Mouse (Mus musculus): ENCODE data around the gene Tmem177. TPM values are rescaled to one million over a fixed set of nuclear protein-coding genes. Genes with fewer than 3 reads are reported as not detected.
A peak's percentile ranks its signal among the peaks of the same experiment; 100 is the strongest.

Tmem177 gene
- polyA plus RNA-seq, 1 experiment from 2014 or later = 6.3 TPM

DNA sequence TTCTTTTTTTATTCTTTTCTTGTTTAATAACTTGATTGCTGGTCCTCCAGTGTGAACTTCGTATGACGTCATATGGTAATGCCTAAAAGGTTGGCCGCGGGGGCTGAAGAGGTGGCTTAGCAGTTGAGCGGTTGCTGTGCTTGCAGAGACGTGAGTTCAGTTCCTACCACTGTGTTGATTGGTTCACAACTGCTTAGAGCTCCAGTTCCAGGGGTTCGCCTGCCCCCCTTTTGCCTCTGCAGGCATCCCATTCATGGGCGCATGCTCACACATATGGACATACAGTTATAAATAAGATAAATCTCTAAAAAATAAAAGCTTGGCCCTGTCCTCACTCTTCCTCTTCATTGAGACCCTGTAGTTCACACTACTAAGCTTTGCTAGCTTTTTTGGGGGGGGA lies 37.1 kb upstream of the Tmem177 start:
- H3K4me2 ChIP-seq (ENCODE audit: low read length) = no peak overlapping the region
- H3K36me3 ChIP-seq (ENCODE audit: insufficient read depth, low read length) = no peaks in the 10 kb centered on the region
- H3K9me3 ChIP-seq (replicated peaks; ENCODE audit: low read length) = no peaks in the 10 kb centered on the region
- DNase-seq (ENCODE audit: low spot score) (no peak), ATAC-seq (replicated peaks; ENCODE audit: low FRiP score, low read depth) (no peak)
- no peak overlapping the region for H3K9ac ChIP-seq (ENCODE audit: low read depth, low read length)
- no peaks in the 10 kb centered on the region for H3K27me3 ChIP-seq (ENCODE audit: insufficient read depth, low read length)
- WGBS = 92% methylated on average over 8 of the region's 8 CpGs
- H3K27ac ChIP-seq = no peak overlapping the region
- H3K4me3 ChIP-seq (replicated peaks; ENCODE audit: low read depth, low read length) = no peak overlapping the region
- H3K4me1 ChIP-seq (replicated peaks; ENCODE audit: insufficient read depth, low read length) = no peaks in the 10 kb centered on the region
- no peak for TF ChIP-seq CTCF (IDR thresholded peaks at IDR 0.05; ENCODE audit: low read depth)

DNA sequence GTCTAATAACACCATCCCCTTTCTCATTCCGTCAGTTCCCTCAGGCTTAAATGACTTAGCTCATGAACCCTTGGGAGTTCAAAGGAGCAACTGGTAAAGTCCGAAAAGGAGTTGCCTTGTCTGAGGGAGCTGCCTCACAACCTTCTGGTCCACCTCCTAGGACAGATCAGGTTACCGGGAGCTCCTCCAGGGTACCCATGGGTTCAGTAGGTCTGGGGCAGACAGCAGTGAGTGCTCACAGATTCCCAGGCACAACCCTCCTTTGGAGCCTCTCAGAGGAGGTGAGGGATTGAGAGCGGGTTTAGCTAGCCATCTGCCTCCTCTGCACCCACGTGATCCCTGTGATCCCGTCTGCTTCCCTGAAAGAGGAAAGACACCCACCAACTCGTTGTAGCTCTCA lies 23.9 kb upstream of the Tmem177 start:
- Histone ChIP-seq H3K27me3 (ENCODE audit: insufficient read depth, low read length) (no peaks in the 10 kb centered on the region), H3K9ac (ENCODE audit: low read depth, low read length) (no peak overlapping the region), H3K9me3 (replicated peaks; ENCODE audit: low read length) (no peaks in the 10 kb centered on the region), H3K36me3 (ENCODE audit: insufficient read depth, low read length) (no peaks in the 10 kb centered on the region), H3K4me1 (replicated peaks; ENCODE audit: insufficient read depth, low read length) (no peaks in the 10 kb centered on the region), H3K4me2 (ENCODE audit: low read length) (no peak overlapping the region), H3K4me3 (replicated peaks; ENCODE audit: low read depth, low read length) (no peak overlapping the region), H3K27ac (no peak overlapping the region)
- no peak for TF ChIP-seq CTCF (IDR thresholded peaks at IDR 0.05; ENCODE audit: low read depth)
- 11% methylated on average over 7 of the region's 7 CpGs for WGBS
- 0 out of 2 replicates have a peak, but pooled peaks have one; percentile 25 for ATAC-seq (replicated peaks; ENCODE audit: low FRiP score, low read depth)
- DNase-seq (ENCODE audit: low spot score) = peak; percentile 21

DNA sequence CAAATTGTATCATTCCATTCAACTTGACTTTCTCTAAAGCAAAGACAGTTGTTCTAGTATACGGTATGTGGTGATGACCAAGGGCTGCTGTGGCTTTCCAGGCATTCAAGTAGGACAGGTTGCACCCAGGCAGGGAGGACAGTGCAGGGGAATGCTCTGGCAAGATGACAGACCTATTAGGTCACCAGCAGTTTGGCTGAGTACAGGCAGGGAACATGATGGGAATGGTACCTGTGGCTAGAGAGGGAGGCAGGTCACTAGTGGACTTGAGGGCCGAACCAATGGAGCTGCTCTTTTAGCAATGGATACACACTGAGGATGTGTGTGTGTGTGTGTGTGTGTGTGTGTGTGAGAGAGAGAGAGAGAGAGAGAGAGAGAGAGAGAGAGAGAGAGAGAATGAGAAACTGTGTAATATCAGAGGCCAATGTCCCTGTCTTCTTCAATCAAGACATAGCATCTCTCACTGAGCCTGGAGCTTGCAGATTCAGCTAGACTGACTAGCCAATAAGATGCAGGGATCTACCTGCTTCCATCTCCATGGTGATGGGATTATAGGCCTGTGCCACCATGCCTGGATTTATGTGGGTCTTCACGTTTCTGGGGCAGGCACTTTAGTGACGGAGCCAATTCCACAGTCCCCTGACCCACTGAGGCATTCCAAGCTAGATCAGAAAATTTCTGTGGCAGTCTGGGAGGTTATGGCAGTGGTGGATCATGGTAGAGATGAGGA lies 18.6 kb upstream of the Tmem177 start:
- ATAC-seq (replicated peaks; ENCODE audit: low FRiP score, low read depth) = no peak
- WGBS = 80% methylated on average over 4 of the region's 4 CpGs

DNA sequence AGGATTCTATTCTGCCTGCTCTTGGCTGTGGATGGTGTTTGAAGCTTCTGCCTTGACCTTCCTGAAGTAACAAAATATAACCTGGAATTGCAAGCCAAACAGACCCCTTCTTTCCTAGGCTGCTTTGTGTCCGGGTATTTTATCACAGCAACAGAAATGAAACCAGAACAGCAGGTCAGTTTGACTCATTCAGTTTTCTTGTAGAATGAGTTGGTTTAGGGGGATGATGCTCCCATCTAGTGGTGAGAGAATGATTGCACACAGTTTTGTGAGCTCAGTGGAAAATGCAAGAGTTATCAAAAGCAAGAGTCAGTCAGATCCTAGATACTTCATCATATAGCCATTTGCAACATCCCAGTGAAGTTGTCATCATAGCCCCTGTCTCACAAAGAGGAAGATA lies 16.7 kb upstream of the Tmem177 start:
- H3K4me2 ChIP-seq (ENCODE audit: low read length) = no peak overlapping the region
- no peak overlapping the region for H3K4me3 ChIP-seq (replicated peaks; ENCODE audit: low read depth, low read length)
- H3K36me3 ChIP-seq (ENCODE audit: insufficient read depth, low read length) = no peaks in the 10 kb centered on the region
- H3K27me3 ChIP-seq (ENCODE audit: insufficient read depth, low read length) = no peaks in the 10 kb centered on the region
- H3K9me3 ChIP-seq (replicated peaks; ENCODE audit: low read length) = no peaks in the 10 kb centered on the region
- H3K9ac ChIP-seq (ENCODE audit: low read depth, low read length) = no peak overlapping the region
- peak; percentile 81 for TF ChIP-seq CTCF (IDR thresholded peaks at IDR 0.05; ENCODE audit: low read depth)
- no peaks in the 10 kb centered on the region for H3K4me1 ChIP-seq (replicated peaks; ENCODE audit: insufficient read depth, low read length)
- no peak for ATAC-seq (replicated peaks; ENCODE audit: low FRiP score, low read depth)
- no peak overlapping the region for H3K27ac ChIP-seq
- 45% methylated on average over 1 of the region's 1 CpGs for WGBS
- DNase-seq (ENCODE audit: low spot score) = peak; percentile 66

More for the DNA sequence above, 18.6 kb upstream of the Tmem177 start:
- H3K9me3 ChIP-seq (replicated peaks; ENCODE audit: low read length) = no peaks in the 10 kb centered on the region
- H3K36me3 ChIP-seq (ENCODE audit: insufficient read depth, low read length) = no peaks in the 10 kb centered on the region
- no peak for DNase-seq (ENCODE audit: low spot score)
- no peak overlapping the region for H3K4me3 ChIP-seq (replicated peaks; ENCODE audit: low read depth, low read length)
- H3K4me2 ChIP-seq (ENCODE audit: low read length) = no peak overlapping the region
- no peaks in the 10 kb centered on the region for H3K27me3 ChIP-seq (ENCODE audit: insufficient read depth, low read length)
- H3K27ac ChIP-seq = no peak overlapping the region
- no peak for TF ChIP-seq CTCF (IDR thresholded peaks at IDR 0.05; ENCODE audit: low read depth)
- no peaks in the 10 kb centered on the region for H3K4me1 ChIP-seq (replicated peaks; ENCODE audit: insufficient read depth, low read length)
- no peak overlapping the region for H3K9ac ChIP-seq (ENCODE audit: low read depth, low read length)

DNA sequence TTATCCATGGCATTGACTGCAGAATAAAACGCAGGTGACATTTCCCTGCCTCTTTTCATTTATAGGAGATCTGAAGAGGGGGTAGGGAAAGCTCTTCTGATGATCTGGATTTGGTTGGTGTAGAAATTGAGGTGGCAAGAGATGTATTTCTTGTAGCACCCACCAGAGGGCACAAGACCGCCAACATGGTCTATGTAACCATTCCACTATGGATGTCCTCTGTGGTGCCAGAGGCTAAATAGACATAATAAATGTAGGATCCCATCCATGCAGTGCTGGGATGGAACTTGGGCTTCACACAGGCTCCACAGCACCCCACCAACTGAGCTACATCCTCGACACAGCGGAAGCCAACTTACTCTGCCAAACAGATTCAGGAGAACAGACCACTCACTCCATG lies 6.3 kb upstream of the Tmem177 start:
- DNase-seq (ENCODE audit: low spot score) (peak; percentile 34), ATAC-seq (replicated peaks; ENCODE audit: low FRiP score, low read depth) (no peak)
- H3K36me3 ChIP-seq (ENCODE audit: insufficient read depth, low read length) = no peaks in the 10 kb centered on the region
- no peak overlapping the region for H3K4me3 ChIP-seq (replicated peaks; ENCODE audit: low read depth, low read length)
- peak; percentile 69 for TF ChIP-seq CTCF (IDR thresholded peaks at IDR 0.05; ENCODE audit: low read depth)
- no peaks in the 10 kb centered on the region for H3K27me3 ChIP-seq (ENCODE audit: insufficient read depth, low read length)
- WGBS = 64% methylated on average over 4 of the region's 4 CpGs
- no peak overlapping the region for H3K4me2 ChIP-seq (ENCODE audit: low read length)
- no peaks in the 10 kb centered on the region for H3K9me3 ChIP-seq (replicated peaks; ENCODE audit: low read length)
- H3K27ac ChIP-seq = no peak overlapping the region
- no peaks in the 10 kb centered on the region for H3K4me1 ChIP-seq (replicated peaks; ENCODE audit: insufficient read depth, low read length)
- no peak overlapping the region for H3K9ac ChIP-seq (ENCODE audit: low read depth, low read length)

GRCm38 (mm10) chr1:119916823-119917371 lies 3.9 kb upstream of the Tmem177 start:
- H3K4me1 ChIP-seq (replicated peaks; ENCODE audit: insufficient read depth, low read length) = no peaks in the 10 kb centered on the region
- H3K9me3 ChIP-seq (replicated peaks; ENCODE audit: low read length) = no peaks in the 10 kb centered on the region
- DNase-seq (ENCODE audit: low spot score) (no peak), ATAC-seq (replicated peaks; ENCODE audit: low FRiP score, low read depth) (no peak)
- 83% methylated on average over 5 of the region's 5 CpGs for WGBS
- no peak overlapping the region for H3K9ac ChIP-seq (ENCODE audit: low read depth, low read length)
- H3K27ac ChIP-seq = no peak overlapping the region
- H3K4me3 ChIP-seq (replicated peaks; ENCODE audit: low read depth, low read length) = no peak overlapping the region
- no peak for TF ChIP-seq CTCF (IDR thresholded peaks at IDR 0.05; ENCODE audit: low read depth)
- H3K36me3 ChIP-seq (ENCODE audit: insufficient read depth, low read length) = no peaks in the 10 kb centered on the region
- H3K4me2 ChIP-seq (ENCODE audit: low read length) = no peak overlapping the region
- no peaks in the 10 kb centered on the region for H3K27me3 ChIP-seq (ENCODE audit: insufficient read depth, low read length)

Data from kidney, postnatal 0 days (tissue).